Mouse (Mus musculus): ENCODE results near the gene Ina. TPM values are rescaled to one million over a fixed set of nuclear protein-coding genes. Genes with fewer than 3 reads are reported as not detected.
"Not testable (repeated sequence)": the region's sequence is repeated elsewhere in the genome, so short reads cannot be mapped to it uniquely, and the experiment has no call there.

Gene Ina
- polyA plus RNA-seq, 1 experiment from 2014 or later: 0.43 TPM

DNA sequence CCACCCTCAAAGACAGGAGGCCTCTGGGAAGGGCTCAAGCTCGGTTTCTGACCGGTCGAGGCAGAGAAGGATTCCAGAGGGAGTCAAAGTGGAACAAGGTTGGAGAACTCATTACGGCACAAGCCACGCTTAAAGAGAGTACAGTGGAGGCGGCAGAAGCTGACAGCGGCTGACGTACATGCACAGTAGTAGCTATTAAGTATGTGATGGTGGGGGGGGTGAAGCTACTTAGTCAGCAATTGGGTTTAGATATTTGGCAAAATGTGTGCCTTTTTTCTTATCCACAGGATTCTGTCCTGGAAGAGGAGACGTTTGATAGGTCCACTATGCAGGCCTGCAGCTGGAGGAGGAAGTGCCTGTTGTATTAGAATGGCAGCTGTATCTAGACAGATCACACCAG, 42.8 kb upstream of the Ina start:
- Histone ChIP-seq H3K27ac (ENCODE audit: low read depth, low read length) (0 out of 2 replicates have a peak overlapping the region, but pooled peaks have one; percentile 29), H3K9ac (ENCODE audit: low read depth, low read length) (no peak overlapping the region)
- WGBS (ENCODE audit: insufficient replicate concordance): 71% methylated on average over 9 of the region's 9 CpGs

DNA sequence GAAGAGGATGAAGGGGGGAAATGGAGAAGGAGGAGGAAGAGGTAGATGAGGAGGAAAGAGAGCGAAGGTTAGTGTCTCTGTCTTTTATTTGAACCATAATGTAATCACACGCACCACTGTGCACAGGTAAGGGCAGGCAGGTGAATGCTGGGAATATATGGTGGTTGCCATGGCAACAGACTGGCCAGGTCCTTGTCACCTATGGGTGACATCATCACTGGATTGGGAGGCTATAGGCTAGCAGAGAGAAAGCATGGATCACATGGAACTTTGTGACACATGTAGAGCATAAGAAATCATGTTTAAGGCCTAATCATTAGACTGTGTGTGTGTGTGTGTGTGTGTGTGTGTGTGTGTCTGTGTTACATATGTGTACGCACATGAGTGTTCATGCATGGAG, 42.3 kb upstream of the Ina start:
- H3K4me1 ChIP-seq (ENCODE audit: control insufficient read depth, insufficient read depth, low read length): peaks cover 28% of the 10 kb centered on the region
- WGBS (ENCODE audit: insufficient replicate concordance): 91% methylated on average over 3 of the region's 3 CpGs

More for the DNA sequence above, 42.8 kb upstream of the Ina start:
- H3K27me3 ChIP-seq (ENCODE audit: control insufficient read depth, insufficient read depth, low read length): no peaks in the 10 kb centered on the region
- no peaks in the 10 kb centered on the region for H3K36me3 ChIP-seq (ENCODE audit: control insufficient read depth, insufficient read depth, low read length)
- no peaks in the 10 kb centered on the region for H3K9me3 ChIP-seq (replicated peaks; ENCODE audit: control insufficient read depth, low read length)
- peaks cover 28% of the 10 kb centered on the region for H3K4me1 ChIP-seq (ENCODE audit: control insufficient read depth, insufficient read depth, low read length)
- H3K4me3 ChIP-seq (ENCODE audit: low read depth, low read length): no peak overlapping the region
- no peak overlapping the region for H3K4me2 ChIP-seq
- ATAC-seq (replicated peaks; ENCODE audit: insufficient number of reproducible peaks, low FRiP score, low TSS enrichment): no peak

DNA sequence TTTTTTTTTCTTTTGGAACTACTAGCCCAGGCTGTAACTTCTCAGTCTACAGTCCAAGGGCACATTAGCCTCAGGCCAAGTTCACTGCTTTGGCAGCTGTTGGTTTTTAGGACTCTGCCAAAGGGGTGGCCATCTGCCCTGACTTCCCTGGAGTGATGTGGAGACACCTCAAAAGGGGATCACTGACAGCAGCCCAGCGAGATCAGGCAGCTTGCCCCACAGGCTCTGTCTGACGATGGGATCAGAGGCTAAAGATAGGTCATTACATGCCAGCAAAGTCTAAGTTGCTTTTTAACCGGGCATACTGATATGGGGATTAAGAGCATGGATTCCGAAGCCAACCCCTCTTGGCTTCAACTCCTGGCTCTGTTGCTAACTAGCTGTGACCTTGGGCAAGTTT, 38.9 kb upstream of the Ina start:
- H3K36me3 ChIP-seq (ENCODE audit: control insufficient read depth, insufficient read depth, low read length): no peaks in the 10 kb centered on the region
- peaks cover 11% of the 10 kb centered on the region for H3K4me1 ChIP-seq (ENCODE audit: control insufficient read depth, insufficient read depth, low read length)
- H3K4me3 ChIP-seq (ENCODE audit: low read depth, low read length): no peak overlapping the region
- no peak for ATAC-seq (replicated peaks; ENCODE audit: insufficient number of reproducible peaks, low FRiP score, low TSS enrichment)
- 39% methylated on average over 4 of the region's 4 CpGs for WGBS (ENCODE audit: insufficient replicate concordance)
- H3K9me3 ChIP-seq (replicated peaks; ENCODE audit: control insufficient read depth, low read length): no peaks in the 10 kb centered on the region
- no peaks in the 10 kb centered on the region for H3K27me3 ChIP-seq (ENCODE audit: control insufficient read depth, insufficient read depth, low read length)
- H3K9ac ChIP-seq (ENCODE audit: low read depth, low read length): no peak overlapping the region
- no peak overlapping the region for H3K4me2 ChIP-seq
- no peak overlapping the region for H3K27ac ChIP-seq (ENCODE audit: low read depth, low read length)

More for the DNA sequence above, 42.3 kb upstream of the Ina start:
- no peak overlapping the region for H3K4me2 ChIP-seq
- ATAC-seq (replicated peaks; ENCODE audit: insufficient number of reproducible peaks, low FRiP score, low TSS enrichment): no peak
- H3K27me3 ChIP-seq (ENCODE audit: control insufficient read depth, insufficient read depth, low read length): no peaks in the 10 kb centered on the region
- H3K36me3 ChIP-seq (ENCODE audit: control insufficient read depth, insufficient read depth, low read length): no peaks in the 10 kb centered on the region
- no peak overlapping the region for H3K27ac ChIP-seq (ENCODE audit: low read depth, low read length)
- H3K9ac ChIP-seq (ENCODE audit: low read depth, low read length): no peak overlapping the region
- no peaks in the 10 kb centered on the region for H3K9me3 ChIP-seq (replicated peaks; ENCODE audit: control insufficient read depth, low read length)
- no peak overlapping the region for H3K4me3 ChIP-seq (ENCODE audit: low read depth, low read length)

DNA sequence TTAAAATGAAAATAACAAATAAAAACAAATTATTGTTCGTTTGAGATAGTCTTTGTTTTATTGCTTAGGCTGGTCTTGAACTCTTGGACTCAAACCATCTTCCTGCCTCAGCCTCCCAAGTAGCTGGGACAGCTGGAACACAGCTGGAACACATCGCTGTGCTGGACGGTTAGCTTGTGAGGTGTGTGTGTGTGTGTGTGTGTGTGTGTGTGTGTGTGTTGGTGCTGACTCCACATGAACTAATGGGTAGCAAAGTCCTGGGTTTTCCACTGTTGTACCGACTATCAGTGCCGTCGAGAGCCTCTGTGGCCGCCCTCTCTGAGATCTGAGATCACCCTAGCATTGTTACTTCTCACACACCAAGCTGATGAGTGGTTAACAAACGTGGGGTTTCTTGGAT, 38.5 kb upstream of the Ina start:
- Histone ChIP-seq H3K4me2 (no peak overlapping the region), H3K9ac (ENCODE audit: low read depth, low read length) (no peak overlapping the region), H3K27ac (ENCODE audit: low read depth, low read length) (no peak overlapping the region), H3K27me3 (ENCODE audit: control insufficient read depth, insufficient read depth, low read length) (no peaks in the 10 kb centered on the region), H3K9me3 (replicated peaks; ENCODE audit: control insufficient read depth, low read length) (no peaks in the 10 kb centered on the region), H3K36me3 (ENCODE audit: control insufficient read depth, insufficient read depth, low read length) (no peaks in the 10 kb centered on the region), H3K4me3 (ENCODE audit: low read depth, low read length) (no peak overlapping the region), H3K4me1 (ENCODE audit: control insufficient read depth, insufficient read depth, low read length) (peaks cover 11% of the 10 kb centered on the region)
- 79% methylated on average over 8 of the region's 8 CpGs for WGBS (ENCODE audit: insufficient replicate concordance)
- ATAC-seq (replicated peaks; ENCODE audit: insufficient number of reproducible peaks, low FRiP score, low TSS enrichment): no peak

DNA sequence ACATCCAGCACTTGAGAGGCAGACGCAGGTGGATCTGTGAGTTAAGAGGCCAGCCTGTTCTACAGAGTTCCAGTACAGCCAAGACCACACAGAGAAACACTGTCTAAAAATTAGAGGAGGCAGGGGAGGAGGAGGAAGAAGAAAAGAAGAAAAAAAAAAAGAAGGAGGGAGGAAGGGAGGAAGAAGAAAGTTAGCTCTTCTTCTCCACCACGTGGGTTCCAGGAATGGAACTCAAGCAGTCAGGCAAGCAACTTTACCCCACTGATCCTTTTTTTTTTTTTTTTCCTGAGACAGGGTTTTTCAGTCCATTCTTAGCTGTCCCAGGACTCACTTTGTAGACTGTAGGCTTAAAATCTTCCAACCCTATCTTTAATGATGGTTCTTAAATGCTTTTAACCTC, 37.8 kb upstream of the Ina start:
- no peaks in the 10 kb centered on the region for H3K36me3 ChIP-seq (ENCODE audit: control insufficient read depth, insufficient read depth, low read length)
- H3K4me1 ChIP-seq (ENCODE audit: control insufficient read depth, insufficient read depth, low read length): peaks cover 4% of the 10 kb centered on the region; the same call in 1 of the 2 replicates
- H3K27me3 ChIP-seq (ENCODE audit: control insufficient read depth, insufficient read depth, low read length): no peaks in the 10 kb centered on the region
- no peak overlapping the region for H3K27ac ChIP-seq (ENCODE audit: low read depth, low read length)
- no peaks in the 10 kb centered on the region for H3K9me3 ChIP-seq (replicated peaks; ENCODE audit: control insufficient read depth, low read length)
- no peak for ATAC-seq (replicated peaks; ENCODE audit: insufficient number of reproducible peaks, low FRiP score, low TSS enrichment)
- no peak overlapping the region for H3K9ac ChIP-seq (ENCODE audit: low read depth, low read length)
- H3K4me2 ChIP-seq: no peak overlapping the region
- no peak overlapping the region for H3K4me3 ChIP-seq (ENCODE audit: low read depth, low read length)
- 51% methylated on average over 2 of the region's 2 CpGs for WGBS (ENCODE audit: insufficient replicate concordance)

DNA sequence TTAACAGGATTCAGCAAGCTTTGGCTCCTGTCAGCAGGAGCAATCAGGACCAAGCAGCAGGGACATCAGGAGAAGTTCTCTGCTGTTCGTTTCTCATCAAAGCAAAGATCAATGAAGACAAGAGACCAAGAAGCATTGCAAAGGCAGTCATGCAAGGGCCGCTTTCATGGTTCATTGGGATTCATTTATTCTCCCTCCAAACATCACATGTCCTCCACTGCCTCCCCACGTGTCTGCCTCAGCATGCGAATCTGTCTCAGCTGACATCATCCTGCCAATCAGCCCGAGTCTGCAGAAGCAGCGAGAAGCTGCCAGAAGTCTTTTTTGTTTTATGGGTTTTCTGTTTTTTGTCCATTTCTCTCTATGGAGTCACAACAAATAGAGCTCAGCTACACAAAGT, 37.0 kb upstream of the Ina start:
- no peaks in the 10 kb centered on the region for H3K36me3 ChIP-seq (ENCODE audit: control insufficient read depth, insufficient read depth, low read length)
- no peak overlapping the region for H3K9ac ChIP-seq (ENCODE audit: low read depth, low read length)
- ATAC-seq (replicated peaks; ENCODE audit: insufficient number of reproducible peaks, low FRiP score, low TSS enrichment): no peak
- no peaks in the 10 kb centered on the region for H3K27me3 ChIP-seq (ENCODE audit: control insufficient read depth, insufficient read depth, low read length)
- no peak overlapping the region for H3K27ac ChIP-seq (ENCODE audit: low read depth, low read length)
- H3K4me2 ChIP-seq: no peak overlapping the region
- 0 out of 2 replicates have a peak, but pooled peaks cover 3% of the 10 kb centered on the region for H3K4me1 ChIP-seq (ENCODE audit: control insufficient read depth, insufficient read depth, low read length)
- whole genome bisulfite sequencing (ENCODE audit: insufficient replicate concordance): 71% methylated on average over 6 of the region's 6 CpGs
- no peaks in the 10 kb centered on the region for H3K9me3 ChIP-seq (replicated peaks; ENCODE audit: control insufficient read depth, low read length)
- H3K4me3 ChIP-seq (ENCODE audit: low read depth, low read length): no peak overlapping the region

DNA sequence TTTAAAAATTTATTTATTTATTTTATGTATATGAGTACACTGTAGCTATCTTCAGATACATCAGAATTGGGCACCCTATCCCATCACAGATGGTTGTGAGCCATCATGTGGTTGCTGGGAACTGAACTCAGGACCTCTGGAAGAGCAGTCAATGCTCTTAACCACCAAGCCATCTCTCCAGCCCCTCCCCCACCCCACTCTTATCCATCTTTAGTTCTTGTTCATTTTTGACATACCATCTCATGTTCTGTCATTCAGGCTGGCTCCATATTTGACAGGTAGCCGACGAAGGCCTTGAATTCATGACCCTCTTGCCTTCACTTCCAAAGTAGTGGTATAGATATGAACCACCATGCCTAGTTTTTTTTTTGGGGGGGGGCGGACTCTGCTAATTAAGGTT, 36.4 kb upstream of the Ina start:
- not testable (repeated sequence) for H3K27me3 ChIP-seq (ENCODE audit: control insufficient read depth, insufficient read depth, low read length); H3K4me3 ChIP-seq (ENCODE audit: low read depth, low read length); H3K36me3 ChIP-seq (ENCODE audit: control insufficient read depth, insufficient read depth, low read length)

DNA sequence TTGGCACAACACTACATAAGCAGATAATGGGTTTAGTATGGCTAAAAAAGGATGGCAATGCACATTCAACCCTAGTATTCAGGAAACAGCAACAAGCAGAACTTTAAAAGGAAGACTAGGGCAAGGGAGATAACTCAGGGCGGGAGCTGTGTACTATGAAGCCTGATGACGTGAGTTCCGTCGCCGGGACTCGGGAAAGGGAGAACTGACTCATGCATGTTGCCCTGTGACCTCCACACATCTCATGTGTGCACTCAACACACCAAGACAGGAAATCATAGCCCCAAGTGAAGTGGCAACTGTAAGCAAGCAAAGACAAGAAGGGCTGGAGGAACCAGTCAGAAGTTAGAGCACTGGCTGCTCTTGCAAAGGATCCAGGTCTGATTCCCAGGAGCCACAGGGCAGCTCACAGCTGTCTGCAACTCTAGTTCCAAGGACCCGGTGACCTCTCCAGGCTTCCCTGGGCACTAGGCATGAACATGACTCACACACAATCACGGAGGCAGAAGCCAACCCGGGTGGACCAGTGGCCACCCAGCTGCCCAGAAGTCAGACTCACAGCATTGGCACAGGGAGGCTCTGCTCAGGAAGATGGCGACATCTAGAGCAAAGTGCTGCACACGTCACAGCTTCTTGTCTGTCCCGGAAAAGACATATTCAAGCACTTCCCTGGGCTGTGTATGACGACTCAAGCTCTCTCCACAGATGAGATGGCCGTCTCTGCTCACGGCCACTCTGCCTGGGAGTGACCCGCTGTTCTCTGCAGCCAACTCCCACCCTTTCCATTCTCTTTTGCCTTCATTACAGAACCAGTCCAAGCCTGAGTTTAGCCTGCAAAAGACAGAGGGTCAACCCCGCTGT, 35.3 kb upstream of the Ina start:
- Histone ChIP-seq H3K9me3 (replicated peaks; ENCODE audit: control insufficient read depth, low read length) (no peaks in the 10 kb centered on the region), H3K4me2 (no peak overlapping the region), H3K4me1 (ENCODE audit: control insufficient read depth, insufficient read depth, low read length) (peaks cover 13% of the 10 kb centered on the region; the same call in 1 of the 2 replicates), H3K27me3 (ENCODE audit: control insufficient read depth, insufficient read depth, low read length) (no peaks in the 10 kb centered on the region), H3K36me3 (ENCODE audit: control insufficient read depth, insufficient read depth, low read length) (no peaks in the 10 kb centered on the region), H3K9ac (ENCODE audit: low read depth, low read length) (no peak overlapping the region), H3K4me3 (ENCODE audit: low read depth, low read length) (no peak overlapping the region), H3K27ac (ENCODE audit: low read depth, low read length) (no peak overlapping the region)
- ATAC-seq (replicated peaks; ENCODE audit: insufficient number of reproducible peaks, low FRiP score, low TSS enrichment): no peak
- 73% methylated on average over 17 of the region's 17 CpGs for WGBS (ENCODE audit: insufficient replicate concordance)

More for the DNA sequence above, 36.4 kb upstream of the Ina start:
- not testable (repeated sequence) for H3K4me1 ChIP-seq (ENCODE audit: control insufficient read depth, insufficient read depth, low read length); H3K4me2 ChIP-seq; ATAC-seq (replicated peaks; ENCODE audit: insufficient number of reproducible peaks, low FRiP score, low TSS enrichment); H3K9me3 ChIP-seq (replicated peaks; ENCODE audit: control insufficient read depth, low read length); H3K9ac ChIP-seq (ENCODE audit: low read depth, low read length); H3K27ac ChIP-seq (ENCODE audit: low read depth, low read length)
- WGBS (ENCODE audit: insufficient replicate concordance): 88% methylated on average over 3 of the region's 3 CpGs

DNA sequence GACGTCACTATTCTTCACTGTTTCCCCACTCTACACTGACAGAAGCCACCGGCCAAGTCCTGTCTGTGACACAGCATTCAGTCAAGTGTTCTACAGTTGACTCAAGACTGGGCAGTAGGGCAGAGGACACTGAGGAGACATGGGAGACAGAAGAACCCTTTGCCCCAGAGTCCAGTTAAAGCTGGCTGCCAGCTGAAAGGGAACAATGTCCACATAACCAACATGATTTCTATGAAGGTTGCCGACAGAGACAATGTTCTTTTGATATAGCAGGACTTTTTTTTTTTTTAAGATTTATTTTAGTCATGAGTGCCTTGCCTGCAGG, 34.8 kb upstream of the Ina start:
- Histone ChIP-seq H3K9me3 (replicated peaks; ENCODE audit: control insufficient read depth, low read length) (no peaks in the 10 kb centered on the region), H3K4me2 (no peak overlapping the region), H3K27me3 (ENCODE audit: control insufficient read depth, insufficient read depth, low read length) (no peaks in the 10 kb centered on the region), H3K9ac (ENCODE audit: low read depth, low read length) (no peak overlapping the region), H3K27ac (ENCODE audit: low read depth, low read length) (no peak overlapping the region), H3K4me3 (ENCODE audit: low read depth, low read length) (no peak overlapping the region), H3K36me3 (ENCODE audit: control insufficient read depth, insufficient read depth, low read length) (no peaks in the 10 kb centered on the region), H3K4me1 (ENCODE audit: control insufficient read depth, insufficient read depth, low read length) (peaks cover 13% of the 10 kb centered on the region; the same call in 1 of the 2 replicates)
- WGBS (ENCODE audit: insufficient replicate concordance): 72% methylated on average over 3 of the region's 3 CpGs
- ATAC-seq (replicated peaks; ENCODE audit: insufficient number of reproducible peaks, low FRiP score, low TSS enrichment): no peak

All from heart, embryonic 11.5 days (tissue).